Mouse (Mus musculus): Measurements from ENCODE around the gene Cacna1a.

The Cacna1a gene

DNA sequence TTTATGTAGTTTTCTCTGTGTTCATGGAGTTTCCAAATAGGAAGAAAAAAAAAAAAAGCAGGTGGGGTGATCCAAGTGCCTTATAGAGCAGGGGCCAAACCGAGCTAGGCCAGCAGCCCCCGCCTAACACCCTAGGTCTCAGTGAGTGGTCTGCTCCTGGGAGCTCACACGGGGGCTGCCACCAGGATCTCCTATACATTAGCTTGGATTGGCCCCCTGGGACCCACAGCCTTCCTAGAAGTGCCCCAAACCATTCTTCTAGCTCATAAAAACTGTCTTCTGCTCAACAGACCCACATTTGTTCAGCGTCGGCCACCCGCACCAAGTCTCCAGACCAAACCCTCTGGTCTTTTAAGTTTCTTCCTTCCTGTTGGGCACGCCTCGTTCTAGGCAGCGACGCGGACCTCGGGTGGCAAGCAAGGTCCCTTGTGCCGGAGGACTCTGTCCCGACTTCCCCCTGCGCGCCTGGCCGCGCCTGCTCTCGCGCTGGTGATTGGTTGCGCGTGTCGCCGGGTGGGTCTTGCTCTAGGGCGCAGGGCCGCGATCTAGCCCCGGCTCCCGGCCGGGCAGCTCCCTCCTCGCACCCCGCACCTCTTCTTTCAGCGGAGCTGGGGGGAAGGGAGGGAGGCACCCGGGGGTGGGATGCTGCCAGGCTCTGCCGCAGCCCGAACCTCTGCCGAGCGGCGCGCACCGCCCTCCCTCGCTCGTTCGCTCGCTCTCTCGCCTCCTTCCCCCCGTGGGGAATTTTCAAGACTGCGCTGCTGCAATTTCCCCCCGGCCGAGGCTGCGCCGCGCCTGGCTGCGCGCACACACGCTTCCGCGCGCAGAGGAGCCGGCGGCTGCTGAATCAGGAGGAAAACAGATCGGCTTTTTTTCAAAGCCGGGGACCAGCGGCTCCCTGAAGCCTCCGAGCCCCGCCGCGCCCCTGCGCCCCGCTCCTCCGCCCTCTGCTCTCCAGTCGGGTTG lies 25.9 kb downstream of the Cacna1a start:
- peak; percentile 76 for DNase-seq (ENCODE audit: low read depth, low spot score)

DNA sequence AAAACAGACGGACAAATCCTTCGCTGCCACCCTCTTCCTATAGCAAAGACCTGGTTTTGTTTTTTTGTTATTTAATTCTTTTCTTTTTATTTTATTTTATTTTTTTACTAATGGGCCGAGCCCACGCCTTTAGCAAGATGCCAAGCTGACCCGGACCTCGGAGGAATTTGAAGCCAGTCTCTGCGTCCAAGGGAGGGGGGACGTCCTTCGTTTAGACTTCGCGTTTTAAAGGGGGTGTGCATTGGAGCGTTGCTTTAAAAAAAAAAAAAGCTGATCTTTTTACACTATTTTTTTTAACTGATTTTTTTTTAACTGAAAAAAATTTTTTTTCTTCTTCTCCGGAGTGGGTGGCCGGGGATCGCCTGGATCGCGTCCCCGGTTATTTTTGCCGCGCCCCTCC lies 26.7 kb downstream of the Cacna1a start:
- DNase-seq (ENCODE audit: low read depth, low spot score) = peak; percentile 16

DNA sequence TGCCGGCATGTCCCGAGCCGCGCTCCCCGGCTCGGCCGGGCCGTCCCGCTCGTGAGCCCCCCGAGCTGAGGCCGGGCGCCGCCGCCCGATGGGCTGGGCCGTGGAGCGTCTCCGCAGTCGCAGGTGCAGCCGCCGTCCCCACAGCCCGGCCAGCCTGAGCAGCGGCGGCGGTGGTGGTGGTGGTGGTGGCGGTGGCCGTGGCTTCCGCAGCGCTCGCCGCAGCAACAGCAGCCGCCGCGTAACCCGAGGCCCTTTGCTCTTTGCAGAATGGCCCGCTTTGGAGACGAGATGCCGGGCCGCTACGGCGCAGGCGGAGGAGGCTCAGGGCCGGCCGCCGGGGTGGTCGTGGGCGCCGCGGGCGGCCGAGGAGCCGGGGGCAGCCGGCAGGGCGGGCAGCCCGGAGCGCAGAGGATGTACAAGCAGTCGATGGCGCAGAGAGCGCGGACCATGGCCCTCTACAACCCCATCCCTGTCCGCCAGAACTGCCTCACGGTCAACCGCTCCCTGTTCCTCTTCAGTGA lies 27.2 kb downstream of the Cacna1a start:
- DNase-seq (ENCODE audit: low read depth, low spot score) = peak; percentile 40

DNA sequence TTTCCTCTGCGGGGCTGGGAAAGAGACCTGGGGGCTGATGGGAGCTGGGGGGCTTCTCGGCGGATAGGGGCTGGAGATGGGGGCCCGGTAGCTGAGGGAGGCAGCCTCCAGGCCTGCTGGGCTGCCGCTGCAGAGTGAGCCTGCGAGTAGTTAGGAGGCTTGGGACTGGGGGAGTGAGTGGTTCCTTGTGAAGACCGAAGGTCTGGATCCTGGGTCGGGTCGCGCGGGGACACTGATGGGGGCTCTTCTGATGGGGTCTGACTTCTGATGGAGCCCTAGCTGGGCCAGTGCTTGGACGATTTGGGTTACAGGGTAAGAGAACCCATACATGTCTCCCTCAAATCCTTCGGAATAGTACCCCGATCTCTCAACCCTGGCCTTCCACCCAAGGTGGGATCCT lies 27.8 kb downstream of the Cacna1a start:
- no peak for DNase-seq (ENCODE audit: low read depth, low spot score)

DNA sequence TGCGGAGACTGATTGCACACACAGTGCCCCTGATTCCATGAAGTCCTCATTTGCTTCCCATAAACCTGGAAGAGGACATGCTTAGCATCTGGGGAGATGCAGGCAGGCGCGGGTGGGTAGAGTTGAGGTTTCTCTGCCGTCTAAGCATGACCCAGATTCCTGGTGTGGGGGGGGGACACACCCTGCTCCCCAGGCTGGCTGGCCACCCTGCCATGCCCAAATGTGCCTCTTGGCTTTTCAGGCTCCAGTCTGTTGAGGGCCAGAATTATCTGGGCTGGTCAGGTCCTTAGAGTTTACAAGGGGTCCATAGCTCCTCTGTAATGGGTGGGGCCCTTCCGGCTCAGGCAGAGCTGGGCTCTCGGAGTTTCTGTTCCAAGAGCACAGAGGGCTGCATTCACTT lies 28.7 kb downstream of the Cacna1a start:
- no peak for DNase-seq (ENCODE audit: low read depth, low spot score)

DNA sequence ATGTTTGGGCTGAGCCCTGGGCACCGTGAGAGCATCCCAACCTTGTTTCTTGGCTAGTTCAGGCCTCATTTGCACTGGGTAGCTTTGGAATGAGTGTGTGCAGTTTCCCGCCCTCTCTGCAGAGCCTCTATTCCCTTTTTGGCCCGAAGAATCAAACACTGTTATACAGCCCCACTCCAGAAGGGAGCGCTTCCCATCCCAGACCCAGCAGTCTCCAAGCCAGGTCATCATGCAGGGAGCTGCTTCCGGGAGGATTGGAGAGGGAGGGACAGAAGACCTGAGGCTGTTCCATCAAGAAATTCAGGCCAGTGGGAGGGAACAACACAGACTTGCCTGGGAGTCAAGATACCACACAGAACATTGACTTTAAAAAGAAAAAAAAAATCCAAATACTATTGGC lies 29.6 kb downstream of the Cacna1a start:
- no peak for DNase-seq (ENCODE audit: low read depth, low spot score)

DNA sequence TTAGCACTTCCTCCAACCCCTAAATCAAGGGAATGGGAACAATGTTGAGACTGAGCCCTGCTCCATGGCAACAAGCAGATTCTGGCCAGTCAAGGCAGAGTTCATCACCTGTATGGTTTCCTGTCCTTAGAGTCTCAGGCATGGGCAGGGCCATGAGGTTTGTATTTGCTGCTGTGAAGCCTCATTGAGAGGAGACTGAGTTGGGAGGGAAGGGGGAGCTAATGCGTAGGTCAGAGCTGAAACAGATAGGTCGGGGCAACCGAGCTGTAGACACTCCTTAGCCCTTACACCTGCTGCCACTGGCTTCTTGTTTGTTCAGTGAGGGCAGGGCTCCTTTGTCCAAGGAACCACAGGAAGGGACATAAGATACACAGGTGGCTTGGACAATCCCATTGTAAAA lies 36.2 kb downstream of the Cacna1a start:
- DNase-seq (ENCODE audit: low read depth, low spot score) = no peak

DNA sequence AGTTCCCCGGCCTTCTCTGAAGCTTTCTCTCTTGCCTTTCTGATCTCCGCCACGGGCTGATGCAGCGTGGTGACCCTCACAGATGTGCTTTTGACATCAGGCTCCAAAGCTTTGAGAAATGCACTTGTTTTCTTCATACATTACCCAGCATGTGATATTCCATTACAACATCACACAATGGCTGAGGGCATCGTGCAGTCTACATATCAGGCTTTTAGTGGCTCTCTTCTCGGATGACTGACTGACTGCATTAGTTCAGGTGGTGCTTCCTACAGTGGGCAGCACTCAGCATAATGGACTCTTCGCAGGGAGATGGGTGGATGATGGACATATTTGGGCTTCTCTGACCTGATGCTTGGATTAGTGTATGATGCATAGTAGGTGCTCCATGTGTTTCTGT lies 37.8 kb downstream of the Cacna1a start:
- DNase-seq (ENCODE audit: low read depth, low spot score) = no peak

DNA sequence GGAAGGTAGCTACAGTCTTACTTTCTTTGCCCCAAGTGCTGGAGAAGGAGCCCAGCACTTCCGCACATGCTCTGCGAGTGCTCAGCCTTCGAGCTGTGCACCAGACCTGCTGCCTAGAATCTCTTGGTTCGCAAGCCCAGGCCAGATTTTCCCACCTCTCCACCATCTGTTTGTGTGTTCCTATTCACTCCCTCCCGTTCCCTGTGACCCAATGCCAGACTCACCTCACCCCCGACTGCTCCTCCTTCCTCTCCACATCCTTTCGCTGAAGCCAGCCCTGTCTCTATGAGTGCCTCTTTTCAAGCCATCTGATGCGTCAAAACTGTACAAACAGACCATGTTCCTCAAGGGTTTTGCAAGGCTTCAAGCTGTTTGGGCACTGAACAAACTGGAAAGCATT lies 38.3 kb downstream of the Cacna1a start:
- no peak for DNase-seq (ENCODE audit: low read depth, low spot score)

DNA sequence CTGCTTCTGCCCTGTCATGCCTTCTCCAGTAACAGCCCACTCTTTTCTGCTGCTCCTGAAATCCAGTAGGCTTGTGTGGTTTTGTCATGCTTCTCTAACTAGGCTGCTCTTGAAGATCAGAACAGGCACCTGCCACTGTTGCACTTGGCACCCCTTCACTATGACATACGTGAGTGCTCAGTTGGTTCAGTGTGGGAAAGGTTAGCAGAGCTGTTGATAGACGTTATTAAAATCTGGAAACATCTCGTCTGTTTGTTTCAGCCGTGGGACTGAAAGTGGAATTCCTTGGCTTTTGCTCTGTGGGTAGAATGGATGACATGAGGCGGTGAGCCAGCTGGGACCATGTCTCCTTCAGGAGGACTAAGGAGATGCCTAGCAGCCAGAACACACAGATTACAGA lies 39.8 kb downstream of the Cacna1a start:
- DNase-seq (ENCODE audit: low read depth, low spot score) = no peak

DNA sequence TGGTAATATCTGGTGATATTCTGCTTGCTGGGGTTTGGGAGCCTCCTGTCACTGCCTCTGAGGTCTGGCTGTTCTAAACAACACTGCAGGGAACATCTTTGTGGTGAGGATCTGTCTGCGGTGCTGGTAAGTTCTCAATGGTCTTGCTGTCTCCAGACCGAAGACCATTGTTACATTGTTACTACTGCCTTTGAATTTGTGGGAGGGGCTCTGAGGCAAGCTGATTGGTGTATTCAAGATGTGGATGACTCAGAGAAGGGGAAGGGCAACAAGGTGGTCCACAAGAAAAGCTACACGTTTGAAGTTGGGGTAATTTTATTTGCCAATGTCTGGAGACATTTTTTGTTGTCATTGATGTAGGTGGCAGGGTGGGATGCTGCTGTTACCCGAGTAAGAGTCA lies 40.8 kb downstream of the Cacna1a start:
- no peak for DNase-seq (ENCODE audit: low read depth, low spot score)

DNA sequence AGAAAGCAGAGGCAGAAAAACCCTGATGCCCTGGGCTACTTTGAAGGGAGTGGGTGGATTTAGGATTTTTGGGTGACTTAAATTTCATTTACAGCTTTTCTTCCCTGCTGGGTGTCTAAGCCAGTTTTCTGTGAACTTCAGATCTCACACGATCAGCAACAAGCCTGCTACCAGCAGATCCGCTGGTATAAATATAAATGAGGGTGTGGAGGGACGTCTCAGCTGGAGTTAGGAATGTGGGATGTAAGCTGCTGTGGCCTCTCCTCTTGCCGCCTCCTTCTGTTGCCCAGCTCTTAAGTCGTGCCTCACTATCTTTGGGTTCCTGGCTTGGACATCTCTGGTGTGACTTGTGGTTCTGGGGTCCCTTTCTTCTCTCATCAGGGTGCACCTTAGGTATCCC lies 41.3 kb downstream of the Cacna1a start:
- no peak for DNase-seq (ENCODE audit: low read depth, low spot score)

DNA sequence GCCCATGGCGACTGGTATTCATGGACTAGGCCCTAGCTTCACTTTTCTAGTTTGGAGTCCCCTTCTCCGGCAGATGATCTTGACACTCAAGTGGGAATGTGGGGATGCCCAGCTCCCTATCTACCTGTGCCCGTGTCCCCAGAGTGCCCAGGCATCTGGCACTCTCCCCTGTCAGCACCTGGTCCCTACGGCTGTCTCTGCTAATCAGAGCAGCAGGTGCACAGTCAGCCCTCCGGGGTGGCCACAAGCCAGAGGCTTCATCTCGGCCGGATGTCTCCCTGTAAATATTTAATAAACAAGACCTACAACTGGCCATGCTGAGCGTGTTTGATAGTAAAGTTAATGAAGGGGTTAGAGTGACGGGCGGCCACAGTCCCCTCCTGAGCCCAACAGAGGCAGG lies 47.1 kb downstream of the Cacna1a start:
- no peak for DNase-seq (ENCODE audit: low read depth, low spot score)

DNA sequence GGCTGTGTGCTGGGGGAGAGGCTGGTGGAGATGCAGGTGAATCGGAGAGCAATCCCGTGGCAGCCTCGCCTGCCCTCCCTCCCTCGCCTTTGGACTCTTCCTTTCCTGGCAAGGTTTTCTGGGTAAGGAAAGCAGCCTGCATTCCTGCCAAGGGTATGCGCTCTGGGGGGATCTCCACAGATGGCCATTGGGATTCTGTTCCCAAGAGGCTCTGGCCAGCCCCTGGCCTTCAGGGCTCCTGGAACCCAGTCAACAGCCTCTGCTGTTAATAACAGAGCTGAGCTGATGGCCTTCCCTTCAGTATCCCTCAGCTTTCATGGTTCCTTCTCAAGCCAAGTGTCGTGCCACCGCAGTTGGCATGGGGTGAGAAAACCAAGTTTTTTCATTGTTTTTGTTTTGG lies 51.6 kb downstream of the Cacna1a start:
- DNase-seq (ENCODE audit: low read depth, low spot score) = no peak

DNA sequence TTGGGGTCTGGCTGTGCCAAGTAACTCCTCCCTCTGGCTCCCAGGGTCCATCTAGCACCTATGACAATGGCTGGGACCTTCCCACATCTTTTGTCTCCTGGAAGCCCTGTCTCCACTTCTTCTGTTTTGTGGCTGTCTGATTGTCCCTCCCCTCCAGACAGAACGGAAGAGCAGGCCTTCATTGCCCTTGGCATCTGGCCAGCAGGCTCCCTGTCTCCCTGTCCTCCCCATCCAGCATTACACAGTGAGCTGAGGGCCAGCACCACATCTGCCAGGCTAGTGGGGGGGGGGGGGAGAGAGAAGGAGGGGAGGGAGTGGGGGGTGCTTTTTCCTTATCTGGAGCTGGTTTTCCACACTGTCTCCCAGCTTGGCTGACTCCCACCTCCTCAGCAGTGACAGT lies 53.8 kb downstream of the Cacna1a start:
- no peak for DNase-seq (ENCODE audit: low read depth, low spot score)

DNA sequence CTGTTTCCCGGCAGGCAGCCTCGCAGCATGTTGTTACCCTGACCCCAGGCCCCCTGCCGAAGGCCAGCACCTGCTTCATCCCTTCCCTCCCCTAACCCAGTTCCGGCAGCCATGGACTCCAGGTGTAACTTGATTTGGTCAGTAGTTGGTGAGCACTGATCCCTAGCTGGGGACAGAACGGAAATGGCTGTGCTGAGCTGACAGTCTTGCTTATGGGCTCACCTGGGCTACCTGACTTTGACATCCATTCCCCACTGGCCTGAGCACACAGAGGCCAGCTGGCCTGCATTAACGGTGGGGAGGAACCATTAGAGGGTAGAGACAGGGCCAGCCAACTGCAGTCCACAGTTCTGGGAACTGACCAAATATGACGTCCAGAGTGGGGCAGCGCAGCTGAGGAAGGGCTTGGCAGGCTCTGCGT lies 58.3 kb downstream of the Cacna1a start:
- no peak for DNase-seq (ENCODE audit: low read depth, low spot score)

DNA sequence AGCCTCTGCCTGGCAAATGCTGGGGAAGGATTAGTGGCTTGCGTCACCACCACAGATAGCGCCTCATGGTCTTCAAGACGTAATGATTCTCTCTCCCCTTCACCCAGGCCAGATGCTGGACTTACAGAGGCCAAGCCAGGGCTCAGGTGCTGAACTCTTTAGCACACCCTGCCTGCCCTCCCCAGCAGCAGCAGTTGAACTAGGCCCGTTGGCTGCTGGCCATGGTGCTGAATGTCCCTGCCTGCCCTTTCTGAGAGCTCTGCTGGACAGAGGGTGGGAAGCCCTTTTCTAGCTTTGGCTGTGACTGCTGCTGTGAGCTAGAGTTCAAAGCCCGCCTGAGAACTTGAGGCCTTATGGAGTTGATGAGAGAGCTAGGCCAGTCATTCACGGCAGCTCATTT lies 66.3 kb downstream of the Cacna1a start:
- DNase-seq (ENCODE audit: low read depth, low spot score) = peak; percentile 88

DNA sequence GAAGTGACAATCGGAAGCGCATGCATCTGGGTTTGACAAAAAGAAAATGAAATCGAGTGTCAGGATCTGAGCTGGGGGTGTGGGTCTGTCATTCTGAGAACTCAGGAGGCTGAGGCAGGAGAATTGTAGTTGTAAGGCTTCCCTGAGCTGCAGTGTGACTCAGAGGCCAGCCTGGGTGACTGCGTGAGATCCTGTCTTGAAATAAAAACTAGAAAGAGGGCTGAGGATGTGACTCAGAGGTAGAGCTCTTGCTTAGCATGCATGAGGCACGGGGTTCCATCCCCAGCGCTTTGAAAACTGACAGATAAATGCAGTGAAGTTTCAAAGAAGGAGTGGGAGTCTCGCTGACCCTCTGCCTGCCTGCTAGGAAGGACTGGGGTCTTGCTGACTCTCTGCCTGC lies 70.6 kb downstream of the Cacna1a start:
- DNase-seq (ENCODE audit: low read depth, low spot score) = no peak

DNA sequence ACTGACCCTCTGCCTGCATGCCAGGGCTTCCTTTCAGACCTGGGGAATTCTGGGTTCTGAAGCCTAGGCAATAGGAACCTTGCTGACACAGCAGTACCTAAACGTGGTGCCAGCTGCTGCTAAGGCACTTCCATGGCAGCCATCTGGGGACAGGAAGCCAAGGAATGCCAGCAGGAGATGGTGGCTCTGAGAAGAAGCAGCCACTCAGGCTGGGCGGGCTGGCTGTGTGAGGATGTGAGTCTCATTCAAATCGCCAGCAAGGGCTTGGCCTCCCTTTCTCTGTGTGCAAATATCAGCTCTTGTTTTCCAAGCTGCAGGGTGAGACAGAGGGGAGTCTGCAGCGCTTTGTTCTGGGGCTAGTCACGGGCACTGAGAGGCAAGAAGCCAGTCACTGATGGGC lies 71.0 kb downstream of the Cacna1a start:
- DNase-seq (ENCODE audit: low read depth, low spot score) = no peak

DNA sequence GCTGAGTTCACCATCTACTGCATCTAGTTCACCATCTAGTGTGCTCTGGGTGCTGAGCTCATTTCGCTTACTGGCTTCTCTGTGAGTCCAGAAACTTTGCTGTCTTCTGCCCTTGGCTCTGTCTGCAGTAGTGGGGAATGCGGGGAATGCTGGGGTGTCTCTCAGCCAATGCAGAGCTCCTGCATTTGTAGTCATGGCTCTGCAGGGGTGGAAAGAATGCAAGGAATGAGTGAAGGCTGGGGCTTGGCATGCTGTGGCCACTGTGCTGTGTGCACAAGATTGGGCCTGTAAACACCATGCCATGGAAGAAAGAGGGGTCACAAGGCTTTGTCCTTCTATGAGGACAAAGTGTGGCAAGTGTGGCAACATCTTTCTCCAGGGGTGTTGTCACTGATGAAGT lies 72.5 kb downstream of the Cacna1a start:
- DNase-seq (ENCODE audit: low read depth, low spot score) = no peak

DNA sequence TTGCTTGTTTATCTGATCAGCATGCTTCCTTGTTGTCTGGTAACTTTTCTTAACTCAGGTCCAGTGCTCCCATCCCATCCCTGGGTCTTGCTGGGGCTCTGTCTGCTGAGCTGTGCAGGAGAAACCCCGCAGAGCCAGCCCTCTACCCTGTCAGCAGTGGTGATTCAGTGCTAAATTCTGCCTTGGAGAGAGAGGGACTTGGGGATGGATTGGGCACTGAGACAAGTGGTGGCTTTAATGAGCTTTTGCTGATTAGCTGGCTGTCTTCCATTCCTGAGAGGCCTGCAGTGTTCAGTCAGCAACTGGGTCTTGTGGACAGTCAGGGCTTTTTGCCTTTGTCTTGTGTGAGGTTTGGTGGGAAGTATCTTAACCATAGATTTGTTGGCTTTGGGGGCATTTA lies 78.7 kb downstream of the Cacna1a start:
- DNase-seq (ENCODE audit: low read depth, low spot score) = no peak

DNA sequence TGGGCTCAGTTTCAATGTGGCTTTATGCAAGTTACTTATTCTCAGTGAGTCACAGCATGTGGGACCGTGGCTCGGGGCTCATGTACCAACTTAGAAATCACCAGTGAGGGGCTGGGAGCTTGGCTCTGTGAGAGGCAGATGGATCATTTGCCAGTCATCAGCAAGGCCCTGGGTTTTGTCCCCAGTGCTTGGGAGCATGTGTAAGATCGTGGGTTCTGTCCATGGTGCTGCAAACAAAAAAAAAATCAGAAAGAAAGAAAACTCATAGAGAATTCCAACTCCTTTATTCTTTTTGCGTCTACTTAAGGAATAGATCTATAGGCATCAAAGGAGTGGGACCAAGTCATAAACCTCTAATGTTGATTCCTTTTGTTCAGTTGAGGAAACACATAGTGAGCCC lies 80.8 kb downstream of the Cacna1a start:
- DNase-seq (ENCODE audit: low read depth, low spot score) = no peak

DNA sequence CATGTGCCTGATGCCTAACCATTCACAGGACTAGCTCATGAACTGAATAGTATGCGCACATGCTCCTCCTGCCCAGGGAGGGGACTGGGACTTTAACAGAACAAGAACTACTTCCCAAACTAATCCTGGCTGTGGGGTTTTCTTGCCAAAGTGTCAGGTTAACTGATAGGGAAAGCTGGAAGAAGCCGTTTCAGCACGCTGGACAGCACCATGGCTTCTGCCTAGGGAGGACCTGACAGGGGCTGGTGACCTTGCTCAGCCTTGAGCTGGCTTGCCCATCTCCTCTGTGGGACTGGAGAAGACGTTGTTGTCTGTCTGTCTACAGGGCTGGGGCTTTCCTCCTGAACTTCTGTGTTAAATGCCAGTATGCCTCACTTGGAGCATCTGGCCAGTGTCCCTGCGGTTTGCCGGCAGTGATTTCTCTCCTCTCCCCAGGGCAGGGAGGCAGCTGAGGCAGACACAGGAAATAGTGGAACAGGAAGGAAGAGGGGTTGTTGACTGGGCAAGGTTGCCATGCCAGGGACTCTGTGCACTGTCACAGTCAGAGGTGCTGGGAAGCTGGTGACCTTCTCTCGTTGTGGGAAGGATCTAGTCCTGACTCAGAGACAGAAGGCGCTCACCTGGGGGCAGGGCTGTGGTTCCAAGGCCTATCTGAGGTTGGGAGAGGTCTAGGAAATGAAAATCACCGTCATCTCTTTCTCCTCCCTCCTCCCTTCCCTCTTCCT lies 83.2 kb downstream of the Cacna1a start:
- peak; percentile 83 for DNase-seq (ENCODE audit: low read depth, low spot score)

All from mesoderm, embryonic 11.5 days (tissue).